ENCODE assay signal across 8 mouse cellular contexts in the genomic region with DNA sequence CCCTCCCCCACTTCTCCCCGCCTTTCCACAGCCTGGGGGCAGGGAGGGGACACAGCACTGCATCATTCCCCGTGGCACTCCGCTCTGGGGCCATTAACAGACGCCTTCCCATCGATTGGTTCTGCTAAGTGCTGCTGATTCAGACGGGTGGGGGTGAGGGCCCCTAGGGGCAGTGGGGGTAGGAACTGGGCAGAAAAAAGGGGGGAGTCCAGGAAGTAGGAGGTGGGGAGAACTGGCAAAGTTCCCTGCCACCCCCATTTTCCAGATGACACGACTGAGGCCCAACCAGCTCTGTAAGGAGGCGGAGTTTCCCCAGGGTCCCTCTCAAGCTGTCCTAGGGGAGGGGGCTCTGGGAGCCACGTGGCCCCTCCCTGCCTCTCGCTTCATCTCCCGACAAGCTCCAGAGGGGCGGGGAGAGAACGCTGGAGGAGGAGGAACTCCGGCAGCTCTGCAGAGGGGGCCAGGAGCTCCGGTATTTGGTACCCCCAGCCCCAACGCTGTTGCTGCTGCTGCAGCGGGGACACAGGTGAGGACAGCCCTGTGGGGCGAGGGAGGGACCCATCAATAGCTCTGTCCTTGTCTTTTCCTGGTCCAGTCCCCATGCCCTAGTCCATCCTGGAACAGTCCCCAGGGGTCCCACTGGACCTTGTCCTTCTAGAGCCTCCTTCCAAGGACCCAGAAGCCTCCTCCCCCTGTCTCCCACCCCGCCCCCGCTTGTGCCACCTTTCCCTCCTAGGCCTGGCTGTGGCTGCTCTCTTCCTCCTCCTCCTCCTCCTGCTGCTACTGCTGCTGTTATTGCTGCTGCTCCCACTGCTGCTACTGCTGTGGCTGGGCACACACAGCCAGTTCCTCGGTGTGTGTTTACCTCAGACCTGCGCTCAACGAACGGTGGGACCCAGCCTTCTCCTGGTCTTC. TPM values are rescaled to one million over a fixed set of nuclear protein-coding genes. Genes with fewer than 3 reads are reported as not detected.
A peak's percentile ranks its signal among the peaks of the same experiment; 100 is the strongest.
DNase-seq lines count a peak whose midpoint lies in the region; ATAC-seq and TF ChIP-seq lines count a peak whose summit lies in the region.

Gene Kcnd1 (plus strand): TSS at position 425 of the 915 bp plus-strand sequence.

- peak within 1 kb of the TSS; percentile 42 for H3K9ac ChIP-seq in heart, adult 2 months (ENCODE audit: low read depth, low read length)
- peak within 1 kb of the TSS; percentile 51 for H3K9ac ChIP-seq in hindbrain, embryonic 14.5 days
- H3K9ac ChIP-seq in neural tube, embryonic 13.5 days = peak within 1 kb of the TSS; percentile 66

- no peak for TF ChIP-seq POLR2A in heart, adult 2 months (IDR thresholded peaks at IDR 0.05; ENCODE audit: insufficient read depth, low read depth, low read length)

- intact Hi-C loops in heart, adult 2 months (cut with DNase I) = no loop called here

- DNase-seq in heart, adult 2 months = peak; percentile 9 to 36
- no peak for DNase-seq in heart, adult 8-10 months (ENCODE audit: low spot score)
- DNase-seq in cerebellum, adult 8-10 months = peak; percentile 15
- peak; percentile 9 for DNase-seq in forelimb bud, embryonic 11.5 days (ENCODE audit: low read depth, low spot score)
- peak; percentile 26 for DNase-seq in hindbrain, embryonic 14.5 days (ENCODE audit: low spot score)
- peak; percentile 32 for DNase-seq in limb, embryonic 10.5 days (ENCODE audit: low spot score)

- TF ChIP-seq EP300 in heart, adult 2 months (IDR thresholded peaks at IDR 0.05; ENCODE audit: insufficient read depth, low read depth, low read length) = no peak

- peak within 1 kb of the TSS; percentile 5; the same call in 1 of the 2 replicates for H3K4me3 ChIP-seq in heart, adult 2 months
- H3K4me3 ChIP-seq in hindbrain, embryonic 14.5 days (replicated peaks; ENCODE audit: low read length) = peak within 1 kb of the TSS; percentile 32
- peak within 1 kb of the TSS; percentile 51 for H3K4me3 ChIP-seq in limb, embryonic 10.5 days
- peak within 1 kb of the TSS; percentile 37 for H3K4me3 ChIP-seq in neural tube, embryonic 13.5 days

- no peaks in the 10 kb centered on the region for H3K4me1 ChIP-seq in heart, adult 2 months (ENCODE audit: control insufficient read depth, insufficient read depth, low read length)
- no peaks in the 10 kb centered on the region; the same call in 1 of the 2 replicates for H3K4me1 ChIP-seq in hindbrain, embryonic 14.5 days (replicated peaks; ENCODE audit: control insufficient read depth, insufficient read depth, low read length)
- H3K4me1 ChIP-seq in limb, embryonic 10.5 days = peaks cover 9% of the 10 kb centered on the region
- peaks cover 7% of the 10 kb centered on the region for H3K4me1 ChIP-seq in neural tube, embryonic 13.5 days (replicated peaks)

- H3K27ac ChIP-seq in heart, adult 2 months = no peak within 1 kb of the TSS
- H3K27ac ChIP-seq in hindbrain, embryonic 14.5 days = no peak within 1 kb of the TSS
- H3K27ac ChIP-seq in limb, embryonic 10.5 days = peak within 1 kb of the TSS; percentile 46; the same call in 1 of the 2 replicates
- H3K27ac ChIP-seq in neural tube, embryonic 13.5 days (replicated peaks) = 0 out of 2 replicates have a peak within 1 kb of the TSS, but pooled peaks have one; percentile 9

- ATAC-seq in hindbrain, embryonic 14.5 days (ENCODE audit: low FRiP score) = peak; percentile 63
- peak; percentile 75 for ATAC-seq in neural tube, embryonic 13.5 days (ENCODE audit: low read depth)
- no peak for ATAC-seq in activated CD4-positive, CD25-positive, alpha-beta regulatory T cell, adult 4 months

- peak within 1 kb of the TSS; percentile 57 for H3K4me2 ChIP-seq in hindbrain, embryonic 14.5 days (replicated peaks)
- H3K4me2 ChIP-seq in neural tube, embryonic 13.5 days = peak within 1 kb of the TSS; percentile 56

- H3K36me3 ChIP-seq in heart, adult 2 months (ENCODE audit: control insufficient read depth, insufficient read depth, low read length) = no peaks in the 10 kb centered on the region
- peaks cover 20% of the 10 kb centered on the region; the same call in 1 of the 2 replicates for H3K36me3 ChIP-seq in hindbrain, embryonic 14.5 days (replicated peaks; ENCODE audit: control insufficient read depth, insufficient read depth)
- H3K36me3 ChIP-seq in limb, embryonic 10.5 days = peaks cover 21% of the 10 kb centered on the region
- peaks cover 27% of the 10 kb centered on the region for H3K36me3 ChIP-seq in neural tube, embryonic 13.5 days

- no peaks in the 10 kb centered on the region for H3K79me2 ChIP-seq in heart, adult 2 months (replicated peaks; ENCODE audit: control insufficient read depth, insufficient read depth, low read length)

- no peaks in the 10 kb centered on the region for H3K9me3 ChIP-seq in hindbrain, embryonic 14.5 days (ENCODE audit: control insufficient read depth, low read length)
- H3K9me3 ChIP-seq in limb, embryonic 10.5 days (replicated peaks) = no peaks in the 10 kb centered on the region; the same call in 1 of the 2 replicates
- no peaks in the 10 kb centered on the region for H3K9me3 ChIP-seq in neural tube, embryonic 13.5 days

- no peak for TF ChIP-seq CTCF in heart, adult 2 months (IDR thresholded peaks at IDR 0.05)

- H3K27me3 ChIP-seq in heart, adult 2 months (ENCODE audit: control insufficient read depth, insufficient read depth, low read length) = no peaks in the 10 kb centered on the region
- H3K27me3 ChIP-seq in hindbrain, embryonic 14.5 days (ENCODE audit: control insufficient read depth, insufficient read depth, low read length) = no peaks in the 10 kb centered on the region
- H3K27me3 ChIP-seq in limb, embryonic 10.5 days (ENCODE audit: low read depth, poor library complexity, severe bottlenecking) = no peaks in the 10 kb centered on the region
- no peaks in the 10 kb centered on the region for H3K27me3 ChIP-seq in neural tube, embryonic 13.5 days

- WGBS in heart, adult 2 months = 13% methylated on average over 23 of the region's 24 CpGs
- WGBS in hindbrain, embryonic 14.5 days = 19% methylated on average over 17 of the region's 24 CpGs
- 14% methylated on average over 21 of the region's 24 CpGs for WGBS in limb, embryonic 10.5 days
- WGBS in neural tube, embryonic 13.5 days = 24% methylated on average over 20 of the region's 24 CpGs

RNA-seq across cellular contexts. Expression of gene Kcnd1, which starts in this region (rescaled TPM):
- total RNA-seq in heart, adult 2 months (2021) = under 1 TPM; 0.21 to 0.27 TPM
- polyA plus RNA-seq in heart, adult 2 months (2012; rRNA removed) = 0.59 and 1.2 TPM in 2 replicates
- total RNA-seq in heart, adult 8-10 months (2022) = under 1 TPM; 0.23 to 0.30 (median 0.27) TPM
- 4.1 and 5.0 TPM in 2 replicates for polyA plus RNA-seq in hindbrain, embryonic 14.5 days (2014; fragmentation: Nextera tagmentation; extraction: Ambion mirVana)
- 0.85 and 1.2 TPM in 2 replicates for polyA plus RNA-seq in limb, embryonic 10.5 days (2016; fragmentation: Nextera tagmentation; extraction: Ambion mirVana)
- 4.9 and 6.2 TPM in 2 replicates for polyA plus RNA-seq in neural tube, embryonic 13.5 days (2015; fragmentation: Nextera tagmentation; extraction: Ambion mirVana)
- polyA plus RNA-seq in activated CD4-positive, CD25-positive, alpha-beta regulatory T cell, adult 4 months (2017; shearing (Covaris generic)) = under 1 TPM; 0.49 to 0.50 TPM

Comparison
In these comparisons a context has a peak if more than half of its experiments do, and no peak if none do; other contexts are left out.
1. H3K27ac ChIP-seq: peak in limb, embryonic 10.5 days (single experiment) and neural tube, embryonic 13.5 days (single experiment); none in heart, adult 2 months (single experiment) and hindbrain, embryonic 14.5 days (single experiment).
2. Peak in every context shown above with its lines, with median percentiles within 50 percentile points of each other: H3K4me3 ChIP-seq and H3K9ac ChIP-seq.